Mouse (Mus musculus) embryonic facial prominence, embryonic 11.5 days (tissue): ENCODE results near the gene Ccdc71. TPM values are rescaled to one million over a fixed set of nuclear protein-coding genes. Genes with fewer than 3 reads are reported as not detected.
A peak's percentile ranks its signal among the peaks of the same experiment; 100 is the strongest.

Experiments used
- ATAC-seq: fragments of 200-750 bp; cut with Nextera tagmentation; replicated peaks from 2 replicates; pipeline ENCODE4 v1.8.0; 2017; ENCODE audit warnings: low read depth; ENCODE audit not compliant: insufficient number of reproducible peaks, low FRiP score, low TSS enrichment
- DNase-seq: peaks from one replicate; pipeline ENCODE4 v3.0.0-alpha.2; 2015; ENCODE audit warnings: low spot score
- H3K27ac ChIP-seq: fragments of 300-500 bp; sonication (generic); replicated peaks from 2 replicates; pipeline ENCODE4 v1.5.1; 2014; ENCODE audit warnings: mild to moderate bottlenecking, low read depth, low read length, control low read depth
- H3K27me3 ChIP-seq: fragments of 300-500 bp; sonication (generic); 2 replicates; pipeline ENCODE4 v1.6.1; 2014; ENCODE audit warnings: mild to moderate bottlenecking, low read length, moderate library complexity, mixed read lengths; ENCODE audit not compliant: control insufficient read depth, insufficient read depth
- H3K36me3 ChIP-seq: fragments of 300-500 bp; sonication (generic); replicated peaks from 2 replicates; pipeline ENCODE4 v1.6.1; 2014; ENCODE audit warnings: low read depth, mild to moderate bottlenecking, low read length, moderate library complexity, mixed read lengths; ENCODE audit not compliant: control insufficient read depth, insufficient read depth
- H3K4me1 ChIP-seq: fragments of 300-500 bp; sonication (generic); 2 replicates; pipeline ENCODE4 v1.6.1; 2014; ENCODE audit warnings: low read length, mixed read lengths; ENCODE audit not compliant: control insufficient read depth, insufficient read depth
- H3K4me2 ChIP-seq: fragments of 300-500 bp; sonication (generic); 2 replicates; pipeline ENCODE4 v1.6.1; 2014; ENCODE audit warnings: low read depth, mild to moderate bottlenecking, control low read depth, low read length, moderate library complexity
- H3K4me3 ChIP-seq: fragments of 300-500 bp; sonication (generic); 2 replicates; pipeline ENCODE4 v1.5.1; 2014; ENCODE audit warnings: low read depth, low read length, control low read depth
- H3K9ac ChIP-seq: fragments of 300-500 bp; sonication (generic); replicated peaks from 2 replicates; pipeline ENCODE4 v1.6.1; 2014; ENCODE audit warnings: mild to moderate bottlenecking, control low read depth, low read length
- H3K9me3 ChIP-seq: fragments of 300-500 bp; sonication (generic); replicated peaks from 2 replicates; pipeline ENCODE4 v1.6.1; 2016; ENCODE audit warnings: mild to moderate bottlenecking, low read length, inconsistent platforms, mixed read lengths; ENCODE audit not compliant: control insufficient read depth
- WGBS: fragments of 180-500 bp; shearing (Covaris S2); extraction: QIAGEN DNeasy Blood & Tissue Kit; methylation state at CpG from one replicate; pipeline ENCODE4 v1.1.7; 2014; 5-methylcytosine and 5-hydroxymethylcytosine counted together
- polyA plus RNA-seq: library from polyadenylated mRNA; unstranded; fragments of >200 nt; fragmentation: Nextera tagmentation; extraction: Ambion mirVana; gene quantifications from 2 replicates; pipeline ENCODE4 v1.2.1, GENCODE M21; 2014

Gene Ccdc71
- polyA plus RNA-seq, 1 experiment from 2014 or later: 49.1 TPM

GRCm38 (mm10) chr9:108479241-108479640, 18.9 kb downstream of the Ccdc71 start:
- Histone ChIP-seq H3K4me3 (no peak overlapping the region), H3K36me3 (peaks cover 3% of the 10 kb centered on the region), H3K9ac (0 out of 2 replicates have a peak overlapping the region, but pooled peaks have one; percentile 35), H3K9me3 (no peaks in the 10 kb centered on the region), H3K4me1 (peaks cover 4% of the 10 kb centered on the region), H3K4me2 (no peak overlapping the region; the same call in none of the 2 replicates), H3K27me3 (no peaks in the 10 kb centered on the region), H3K27ac (peak overlapping the region; percentile 76)
- WGBS: 39% methylated on average over 11 of the region's 11 CpGs
- 0 out of 2 replicates have a peak, but pooled peaks have one; percentile 9 for ATAC-seq
- DNase-seq: no peak

- H3K4me2 ChIP-seq: peak within 1 kb of the TSS; percentile 85
- peak; percentile 61 for ATAC-seq
- H3K4me1 ChIP-seq: peaks cover 4% of the 10 kb centered on the region
- peak; percentile 93 for DNase-seq
- H3K36me3 ChIP-seq: peaks cover 4% of the 10 kb centered on the region
- H3K27me3 ChIP-seq: no peaks in the 10 kb centered on the region
- peak within 1 kb of the TSS; percentile 70 for H3K9ac ChIP-seq
- H3K27ac ChIP-seq: peak within 1 kb of the TSS; percentile 76
- H3K4me3 ChIP-seq: peak within 1 kb of the TSS; percentile 51
- 11% methylated on average over 10 of the region's 10 CpGs for WGBS
- no peaks in the 10 kb centered on the region for H3K9me3 ChIP-seq
Observed at GRCm38 (mm10) chr9:108479721-108480351, 19.5 kb downstream of the Ccdc71 start, which contains the start of gene Lamb2. Gene Lamb2, plus strand, starts transcription at chr9:108479736.

- peaks cover 4% of the 10 kb centered on the region for H3K36me3 ChIP-seq
- H3K9ac ChIP-seq: no peak overlapping the region
- no peaks in the 10 kb centered on the region for H3K27me3 ChIP-seq
- H3K4me2 ChIP-seq: no peak overlapping the region
- no peak overlapping the region for H3K4me3 ChIP-seq
- ATAC-seq (no peak), DNase-seq (no peak)
- peaks cover 4% of the 10 kb centered on the region for H3K4me1 ChIP-seq
- no peaks in the 10 kb centered on the region for H3K9me3 ChIP-seq
- H3K27ac ChIP-seq: no peak overlapping the region
- 93% methylated on average over 28 of the region's 28 CpGs for WGBS
Observed at GRCm38 (mm10) chr9:108480813-108481519, 20.6 kb downstream of the Ccdc71 start.

- Histone ChIP-seq H3K27ac (no peak overlapping the region), H3K4me3 (no peak overlapping the region), H3K9ac (no peak overlapping the region), H3K27me3 (no peaks in the 10 kb centered on the region), H3K4me1 (peaks cover 4% of the 10 kb centered on the region), H3K36me3 (peaks cover 4% of the 10 kb centered on the region), H3K4me2 (no peak overlapping the region), H3K9me3 (no peaks in the 10 kb centered on the region)
- DNase-seq: no peak
- WGBS: 91% methylated on average over 19 of the region's 19 CpGs
- ATAC-seq: no peak
Observed at GRCm38 (mm10) chr9:108481520-108482210, 21.3 kb downstream of the Ccdc71 start.

GRCm38 (mm10) chr9:108483051-108483790, 22.9 kb downstream of the Ccdc71 start:
- Histone ChIP-seq H3K27ac (no peak overlapping the region), H3K4me1 (peaks cover 4% of the 10 kb centered on the region), H3K4me3 (no peak overlapping the region), H3K27me3 (no peaks in the 10 kb centered on the region), H3K9ac (no peak overlapping the region), H3K9me3 (no peaks in the 10 kb centered on the region), H3K36me3 (peaks cover 6% of the 10 kb centered on the region), H3K4me2 (no peak overlapping the region)
- DNase-seq (no peak), ATAC-seq (no peak)
- WGBS: 95% methylated on average over 18 of the region's 18 CpGs

- Histone ChIP-seq H3K4me1 (peaks cover 4% of the 10 kb centered on the region), H3K4me2 (no peak overlapping the region), H3K4me3 (no peak overlapping the region), H3K36me3 (peaks cover 6% of the 10 kb centered on the region), H3K9me3 (no peaks in the 10 kb centered on the region), H3K27me3 (no peaks in the 10 kb centered on the region), H3K9ac (no peak overlapping the region), H3K27ac (no peak overlapping the region)
- 91% methylated on average over 15 of the region's 15 CpGs for WGBS
- DNase-seq (no peak), ATAC-seq (no peak)
Observed at GRCm38 (mm10) chr9:108484021-108484420, 23.7 kb downstream of the Ccdc71 start.

GRCm38 (mm10) chr9:108485301-108485875, 25.1 kb downstream of the Ccdc71 start:
- no peak for ATAC-seq
- Histone ChIP-seq H3K4me3 (no peak overlapping the region), H3K9me3 (no peaks in the 10 kb centered on the region), H3K27ac (no peak overlapping the region), H3K27me3 (no peaks in the 10 kb centered on the region), H3K36me3 (peaks cover 6% of the 10 kb centered on the region), H3K4me1 (peaks cover under 1% of the 10 kb centered on the region), H3K4me2 (no peak overlapping the region), H3K9ac (no peak overlapping the region)
- WGBS: 95% methylated on average over 19 of the region's 19 CpGs
- no peak for DNase-seq
